Mouse (Mus musculus) liver, embryonic 11.5 days (tissue): Measurements from ENCODE around the gene Cenph. TPM values are rescaled to one million over a fixed set of nuclear protein-coding genes. Genes with fewer than 3 reads are reported as not detected.
"Not testable (repeated sequence)": the region's sequence is repeated elsewhere in the genome, so short reads cannot be mapped to it uniquely, and the experiment has no call there.

ENCODE experiments used
- ATAC-seq: fragments of 200-750 bp; cut with Nextera tagmentation; replicated peaks from 2 replicates; pipeline ENCODE4 v1.8.0; 2017; ENCODE audit warnings: moderate number of reproducible peaks, mild to moderate bottlenecking, moderate TSS enrichment, moderate library complexity; ENCODE audit not compliant: low FRiP score
- DNase-seq: peaks from one replicate; pipeline ENCODE4 v3.0.0-alpha.2; 2017; ENCODE audit warnings: low spot score
- H3K27ac ChIP-seq: fragments of 300-500 bp; sonication (generic); 2 replicates; pipeline ENCODE4 v1.5.1; 2014; ENCODE audit warnings: mild to moderate bottlenecking, low read depth, low read length, control low read depth
- H3K27me3 ChIP-seq: fragments of 300-500 bp; sonication (generic); replicated peaks from 2 replicates; pipeline ENCODE4 v1.6.1; 2014; ENCODE audit warnings: low read length, mixed read lengths; ENCODE audit not compliant: control insufficient read depth, insufficient read depth
- H3K36me3 ChIP-seq: fragments of 300-500 bp; sonication (generic); 2 replicates; pipeline ENCODE4 v1.6.1; 2014; ENCODE audit warnings: mild to moderate bottlenecking, low read length, moderate library complexity, mixed read lengths; ENCODE audit not compliant: control insufficient read depth, insufficient read depth
- H3K4me1 ChIP-seq: fragments of 300-500 bp; sonication (generic); replicated peaks from 2 replicates; pipeline ENCODE4 v1.6.1; 2014; ENCODE audit warnings: low read length, mixed read lengths; ENCODE audit not compliant: control insufficient read depth, insufficient read depth
- H3K4me2 ChIP-seq: fragments of 300-500 bp; sonication (generic); 2 replicates; pipeline ENCODE4 v1.6.1; 2014; ENCODE audit warnings: mild to moderate bottlenecking, control low read depth, moderate library complexity
- H3K4me3 ChIP-seq: fragments of 300-500 bp; sonication (generic); 2 replicates; pipeline ENCODE4 v1.5.1; 2014; ENCODE audit warnings: low read depth, low read length, control low read depth
- H3K9ac ChIP-seq: fragments of 300-500 bp; sonication (generic); 2 replicates; pipeline ENCODE4 v1.6.1; 2014; ENCODE audit warnings: low read depth, low read length, control low read depth
- H3K9me3 ChIP-seq: fragments of 300-500 bp; sonication (generic); 2 replicates; pipeline ENCODE4 v1.6.1; 2016; ENCODE audit warnings: low read length, inconsistent platforms, mixed read lengths; ENCODE audit not compliant: control insufficient read depth
- WGBS: fragments of 180-500 bp; shearing (Covaris S2); extraction: QIAGEN DNeasy Blood & Tissue Kit; methylation state at CpG from one replicate; pipeline ENCODE4 v1.1.7; 2014; 5-methylcytosine and 5-hydroxymethylcytosine counted together
- polyA plus RNA-seq: library from polyadenylated mRNA; unstranded; fragments of >200 nt; fragmentation: Nextera tagmentation; extraction: Ambion mirVana; gene quantifications from 2 replicates; pipeline ENCODE4 v1.2.1, GENCODE M21; 2014

Gene Cenph
- polyA plus RNA-seq, result 73.0 and 77.5 TPM in 2 replicates

DNA sequence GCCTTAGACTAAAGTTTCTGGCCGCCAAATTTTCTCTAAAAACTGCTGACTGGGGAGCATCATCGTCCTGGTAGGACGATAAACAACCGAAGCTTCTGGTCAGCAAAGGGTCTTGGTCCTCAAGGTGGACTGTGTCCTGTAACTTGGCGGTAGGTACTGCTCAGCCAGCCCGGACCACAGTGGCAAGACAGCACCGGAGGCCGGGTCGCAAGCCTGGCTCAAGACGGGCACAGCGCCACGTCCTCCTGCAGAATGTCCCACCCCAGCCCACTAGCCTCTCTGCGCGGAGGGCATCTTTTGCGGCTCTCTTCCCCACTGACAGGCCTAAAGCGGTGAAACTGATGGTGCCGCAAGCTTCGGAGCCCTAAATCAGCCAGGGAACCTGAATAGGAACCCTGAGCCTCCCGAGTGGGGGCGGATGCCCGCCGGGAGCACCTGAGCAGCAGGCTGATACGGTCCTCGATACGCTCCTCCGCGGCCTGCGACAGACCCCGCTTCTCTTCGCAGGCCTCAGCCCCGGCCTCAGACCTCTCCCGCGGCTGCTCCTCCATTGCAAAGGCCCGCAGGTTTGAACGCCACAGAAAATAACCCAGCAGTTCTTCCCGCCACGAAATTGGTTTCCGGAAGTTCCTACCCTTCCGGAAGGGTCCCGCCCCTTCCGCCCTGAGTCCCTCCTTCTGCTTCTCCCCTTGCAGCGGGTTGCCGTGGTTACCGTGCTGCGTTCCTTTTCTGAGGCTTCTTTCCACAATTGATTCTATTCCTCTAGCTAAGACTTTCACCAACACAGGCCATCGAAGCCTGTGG lies at the start of gene Cenph:
TSS of gene Cenph (minus strand) at position 648 of the 804 bp plus-strand sequence.
- no peaks in the 10 kb centered on the region for H3K9me3 ChIP-seq
- peak within 1 kb of the TSS; percentile 89 for H3K9ac ChIP-seq
- H3K27ac ChIP-seq, result peak within 1 kb of the TSS; percentile 79
- peaks cover 29% of the 10 kb centered on the region for H3K4me1 ChIP-seq
- ATAC-seq (peak; percentile 81), DNase-seq (peak; percentile 83)
- peak within 1 kb of the TSS; percentile 98 for H3K4me3 ChIP-seq
- peaks cover 24% of the 10 kb centered on the region for H3K36me3 ChIP-seq
- peak within 1 kb of the TSS; percentile 90 for H3K4me2 ChIP-seq
- WGBS, result under 1% methylated on average over 46 of the region's 46 CpGs
- H3K27me3 ChIP-seq, result no peaks in the 10 kb centered on the region

DNA sequence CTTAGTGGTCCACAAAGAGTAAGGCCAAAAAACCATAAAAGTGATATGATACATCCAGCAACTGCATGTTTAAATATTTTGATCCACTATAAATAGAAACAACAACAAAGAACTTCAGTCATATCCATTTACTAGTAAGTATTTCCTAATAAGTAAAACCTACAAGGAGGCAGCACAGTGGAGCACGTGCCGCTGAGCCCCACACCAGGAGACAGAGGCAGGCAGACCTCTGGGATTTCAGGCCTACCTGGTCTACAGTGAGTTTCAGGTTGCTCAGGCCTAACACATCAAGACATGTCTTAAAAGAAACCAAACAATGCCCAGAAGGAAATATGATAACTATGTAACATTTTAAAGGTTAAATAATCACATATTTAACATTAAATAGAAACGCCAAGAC lies 49.2 kb upstream of the Cenph start:
- Histone ChIP-seq H3K36me3 (peaks cover 24% of the 10 kb centered on the region), H3K4me3 (no peak overlapping the region), H3K4me2 (no peak overlapping the region), H3K4me1 (no peaks in the 10 kb centered on the region), H3K27ac (no peak overlapping the region), H3K9me3 (no peaks in the 10 kb centered on the region), H3K9ac (no peak overlapping the region), H3K27me3 (no peaks in the 10 kb centered on the region)
- DNase-seq, result no peak
- no peak for ATAC-seq
- WGBS, result 96% methylated on average over 3 of the region's 3 CpGs

DNA sequence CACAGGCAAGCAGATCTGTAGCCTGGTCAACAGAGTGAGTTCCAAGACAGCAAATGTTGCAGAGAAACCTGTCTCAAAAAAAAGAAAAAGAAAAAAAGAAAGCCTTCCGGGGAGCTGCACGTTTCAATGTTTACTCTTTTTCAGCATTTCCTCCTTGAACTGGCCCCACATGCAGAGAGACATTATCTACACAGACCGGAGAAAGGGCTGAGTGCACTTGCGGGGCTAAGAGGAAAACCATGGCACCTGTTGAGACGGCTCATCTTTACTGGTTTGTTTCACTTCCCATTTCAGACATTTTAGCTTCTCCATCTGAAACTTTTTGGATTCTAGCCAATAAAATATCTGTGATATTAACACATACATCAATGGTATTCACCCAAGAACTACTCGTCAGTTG lies 48.6 kb upstream of the Cenph start:
- Histone ChIP-seq H3K9ac (no peak overlapping the region), H3K27ac (no peak overlapping the region), H3K9me3 (no peaks in the 10 kb centered on the region), H3K4me3 (no peak overlapping the region), H3K27me3 (no peaks in the 10 kb centered on the region), H3K4me1 (no peaks in the 10 kb centered on the region), H3K36me3 (peaks cover 28% of the 10 kb centered on the region), H3K4me2 (no peak overlapping the region)
- DNase-seq, result no peak
- WGBS, result 71% methylated on average over 6 of the region's 6 CpGs
- no peak for ATAC-seq

GRCm38 (mm10) chr13:100823863-100824262 lies 48.2 kb upstream of the Cenph start:
- 91% methylated on average over 3 of the region's 3 CpGs for WGBS
- no peak overlapping the region for H3K4me2 ChIP-seq
- no peak overlapping the region for H3K27ac ChIP-seq
- H3K9me3 ChIP-seq, result no peaks in the 10 kb centered on the region
- H3K9ac ChIP-seq, result no peak overlapping the region
- no peak overlapping the region for H3K4me3 ChIP-seq
- H3K36me3 ChIP-seq, result peaks cover 31% of the 10 kb centered on the region
- H3K27me3 ChIP-seq, result no peaks in the 10 kb centered on the region
- ATAC-seq, result no peak
- no peaks in the 10 kb centered on the region for H3K4me1 ChIP-seq
- DNase-seq, result no peak

- H3K9me3 ChIP-seq, result no peaks in the 10 kb centered on the region
- H3K27ac ChIP-seq, result no peak overlapping the region
- H3K36me3 ChIP-seq, result peaks cover 39% of the 10 kb centered on the region
- H3K4me2 ChIP-seq, result no peak overlapping the region
- H3K27me3 ChIP-seq, result no peaks in the 10 kb centered on the region
- no peak for DNase-seq
- no peak overlapping the region for H3K4me3 ChIP-seq
- H3K4me1 ChIP-seq, result no peaks in the 10 kb centered on the region
- no peak for ATAC-seq
- WGBS, result 85% methylated on average over 6 of the region's 6 CpGs
- H3K9ac ChIP-seq, result no peak overlapping the region
Measured at GRCm38 (mm10) chr13:100814451-100814850, 38.8 kb upstream of the Cenph start.

DNA sequence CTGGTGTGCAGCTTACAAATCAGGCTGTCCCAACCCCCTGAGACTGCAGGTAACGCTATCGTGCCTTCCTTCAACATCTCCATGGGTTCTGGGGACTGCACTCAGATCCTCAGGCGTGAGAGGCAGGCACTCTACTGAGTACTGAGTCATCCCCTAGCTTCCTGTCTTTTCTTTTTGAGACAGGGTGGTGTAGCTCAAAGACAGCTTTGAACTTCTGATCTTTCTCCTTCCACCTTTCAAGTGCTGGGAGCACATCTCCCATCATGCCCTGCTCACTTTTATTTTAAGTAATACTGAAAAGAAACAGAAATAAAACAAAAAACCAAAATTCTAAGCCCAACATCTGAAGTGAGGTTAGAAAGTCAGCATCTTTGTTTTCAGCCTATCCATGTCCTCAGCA lies 30.1 kb upstream of the Cenph start:
- no peak overlapping the region for H3K4me3 ChIP-seq
- peaks cover 51% of the 10 kb centered on the region for H3K36me3 ChIP-seq
- H3K4me2 ChIP-seq, result no peak overlapping the region
- ATAC-seq (no peak), DNase-seq (no peak)
- no peaks in the 10 kb centered on the region for H3K4me1 ChIP-seq
- H3K27ac ChIP-seq, result no peak overlapping the region
- no peak overlapping the region for H3K9ac ChIP-seq
- no peaks in the 10 kb centered on the region for H3K9me3 ChIP-seq
- WGBS, result 92% methylated on average over 3 of the region's 3 CpGs
- no peaks in the 10 kb centered on the region for H3K27me3 ChIP-seq

DNA sequence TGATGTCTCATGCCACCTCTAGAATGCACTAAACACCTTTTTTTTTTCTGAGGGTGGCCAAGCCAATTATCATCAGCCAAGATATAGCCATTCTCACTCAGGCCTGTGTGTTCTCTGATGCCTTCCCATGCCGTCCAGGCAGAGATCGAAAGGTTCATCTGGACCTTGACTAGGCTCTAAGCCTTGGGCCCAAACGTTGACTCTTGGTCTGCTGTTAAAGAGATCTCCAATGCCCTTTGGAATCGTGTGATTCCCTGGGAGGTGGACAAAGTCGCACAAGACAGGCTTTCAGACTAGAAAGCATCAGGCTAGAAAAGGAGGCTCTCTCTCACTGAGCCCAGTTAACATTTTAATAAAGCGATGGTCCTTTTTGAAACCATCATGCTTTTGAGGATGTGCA lies 21.5 kb upstream of the Cenph start:
- Histone ChIP-seq H3K27me3 (no peaks in the 10 kb centered on the region), H3K4me1 (no peaks in the 10 kb centered on the region), H3K36me3 (peaks cover 10% of the 10 kb centered on the region; the same call in 1 of the 2 replicates), H3K9me3 (no peaks in the 10 kb centered on the region), H3K4me3 (no peak overlapping the region), H3K4me2 (no peak overlapping the region), H3K9ac (no peak overlapping the region), H3K27ac (no peak overlapping the region)
- no peak for DNase-seq
- no peak for ATAC-seq
- 85% methylated on average over 6 of the region's 6 CpGs for WGBS

GRCm38 (mm10) chr13:100789083-100789482 lies 13.4 kb upstream of the Cenph start:
- Histone ChIP-seq H3K4me1 (peaks cover 10% of the 10 kb centered on the region), H3K9me3 (no peaks in the 10 kb centered on the region)
- WGBS, result 87% methylated on average over 3 of the region's 3 CpGs

DNA sequence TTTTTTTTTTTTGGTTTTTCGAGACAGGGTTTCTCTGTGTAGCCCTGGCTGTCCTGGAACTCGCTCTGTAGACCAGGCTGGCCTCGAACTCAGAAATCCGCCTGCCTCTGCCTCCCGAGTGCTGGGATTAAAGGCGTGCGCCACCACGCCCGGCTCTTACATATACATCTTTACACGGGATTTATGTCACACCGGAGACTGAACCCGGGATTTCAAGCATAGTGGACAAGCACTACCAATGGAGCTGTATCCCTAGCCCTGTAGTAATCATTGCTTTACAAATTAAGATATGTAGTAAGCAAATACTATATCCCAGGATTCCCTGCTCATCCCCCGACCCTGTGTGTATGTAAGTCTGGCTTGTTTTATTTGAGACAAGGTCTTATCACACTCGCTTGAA lies 12.4 kb upstream of the Cenph start:
- WGBS, result 93% methylated on average over 10 of the region's 14 CpGs
- peaks cover 11% of the 10 kb centered on the region; the same call in 1 of the 2 replicates for H3K36me3 ChIP-seq
- ATAC-seq, H3K27me3 ChIP-seq, H3K4me3 ChIP-seq, H3K27ac ChIP-seq, DNase-seq, H3K9me3 ChIP-seq, H3K9ac ChIP-seq, H3K4me2 ChIP-seq: not testable (repeated sequence)
- H3K4me1 ChIP-seq, result peaks cover 18% of the 10 kb centered on the region

More at GRCm38 (mm10) chr13:100789083-100789482, 13.4 kb upstream of the Cenph start:
- H3K9ac ChIP-seq, result no peak overlapping the region
- ATAC-seq (no peak), DNase-seq (no peak)
- no peak overlapping the region for H3K27ac ChIP-seq
- no peaks in the 10 kb centered on the region for H3K27me3 ChIP-seq
- H3K36me3 ChIP-seq, result peaks cover 3% of the 10 kb centered on the region; the same call in 1 of the 2 replicates
- H3K4me2 ChIP-seq, result no peak overlapping the region
- H3K4me3 ChIP-seq, result no peak overlapping the region
